Mouse (Mus musculus) testis, adult 2 months (tissue): Measurements from ENCODE around the gene Foxn3.

Experiments used
- CTCF ChIP-seq: fragments of 200-500 bp; IDR thresholded peaks from 2 replicates; pipeline ENCODE4 v1.5.1; 2012; ENCODE audit warnings: low read depth, mild to moderate bottlenecking, inconsistent platforms, low read length, moderate library complexity; ENCODE audit not compliant: control insufficient read depth, insufficient read depth, insufficient replicate concordance
- POLR2A ChIP-seq: fragments of 200-500 bp; IDR thresholded peaks from 2 replicates; pipeline ENCODE4 v1.6.1; 2012; ENCODE audit warnings: low read depth, mild to moderate bottlenecking, inconsistent platforms, low read length, moderate library complexity; ENCODE audit not compliant: control insufficient read depth

DNA sequence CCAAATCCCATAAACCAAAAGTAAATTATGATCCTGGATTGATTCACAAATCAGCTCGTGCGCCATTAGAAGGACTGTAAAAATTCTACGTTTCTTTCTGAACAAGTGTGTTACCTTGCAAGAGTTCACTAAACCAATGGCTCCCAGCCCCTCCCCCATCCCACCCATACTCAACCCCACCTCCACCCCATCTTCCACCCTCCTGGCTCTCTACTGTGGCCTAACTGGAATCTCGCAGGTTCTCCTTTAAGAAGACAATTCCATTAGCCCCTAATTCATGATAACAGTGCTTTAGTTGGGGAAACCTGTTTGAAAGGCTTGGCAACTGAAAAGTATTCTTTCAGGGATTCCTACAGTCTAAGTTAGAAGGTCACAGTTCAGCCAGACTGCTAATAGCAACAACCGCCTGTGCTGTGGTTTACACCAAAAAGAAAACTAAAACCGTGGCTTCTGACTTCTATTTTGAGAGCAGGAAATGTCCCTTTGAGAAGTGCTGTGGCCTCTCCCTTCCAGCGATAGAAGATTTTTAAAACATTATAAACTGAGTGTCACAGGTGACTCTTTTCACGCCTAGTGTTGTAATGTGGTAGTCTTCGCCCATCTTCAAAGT is 1.0 kb upstream of the Foxn3 start:
- TF ChIP-seq CTCF (no peak), POLR2A (no peak)
